Mouse (Mus musculus) spleen, embryonic (tissue): ENCODE data around the gene Antxr1.

ENCODE experiments used
- CTCF ChIA-PET: fragments of 350-600 bp; sonication (Branson Sonifier 250); formaldehyde crosslinking; loops from one replicate; lab custom pipeline; 2022; lab: Charles Lee

Gene Antxr1

GRCm38 (mm10) chr6:87292911-87293851 lies 42.4 kb downstream of the Antxr1 start:
- CTCF ChIA-PET, result interaction anchor here (0.6 kb wide), 1 partner anchor 131 kb away, joined by 4 read pairs; no protein-coding TSS in a partner anchor

- CTCF ChIA-PET, result interaction anchor here (0.7 kb wide), 1 partner anchor 243 kb away, joined by 3 read pairs; no protein-coding TSS in a partner anchor
Observed at GRCm38 (mm10) chr6:87287251-87287650, 48.4 kb downstream of the Antxr1 start.

- CTCF ChIA-PET, result no interaction called here
Observed at GRCm38 (mm10) chr6:87285365-87285749, 50.3 kb downstream of the Antxr1 start.

GRCm38 (mm10) chr6:87284716-87285364 lies 50.8 kb downstream of the Antxr1 start:
- CTCF ChIA-PET, result no interaction called here

- CTCF ChIA-PET, result interaction anchor here (1.5 kb wide), 1 partner anchor 181 kb away, joined by 3 read pairs; no protein-coding TSS in a partner anchor
Observed at GRCm38 (mm10) chr6:87282346-87282781, 53.3 kb downstream of the Antxr1 start.

- CTCF ChIA-PET, result interaction anchor here (1.5 kb wide), 1 partner anchor 181 kb away, joined by 3 read pairs; no protein-coding TSS in a partner anchor
Observed at GRCm38 (mm10) chr6:87281771-87282170, 53.9 kb downstream of the Antxr1 start.

- CTCF ChIA-PET, result no interaction called here
Observed at GRCm38 (mm10) chr6:87278151-87278550, 57.5 kb downstream of the Antxr1 start.

- CTCF ChIA-PET, result no interaction called here
Observed at GRCm38 (mm10) chr6:87277527-87277926, 58.1 kb downstream of the Antxr1 start.

GRCm38 (mm10) chr6:87276941-87277340 lies 58.7 kb downstream of the Antxr1 start:
- CTCF ChIA-PET, result no interaction called here

GRCm38 (mm10) chr6:87274779-87275178 lies 60.8 kb downstream of the Antxr1 start:
- CTCF ChIA-PET, result no interaction called here

GRCm38 (mm10) chr6:87273791-87274190 lies 61.8 kb downstream of the Antxr1 start:
- CTCF ChIA-PET, result no interaction called here

- CTCF ChIA-PET, result no interaction called here
Observed at GRCm38 (mm10) chr6:87273141-87273540, 62.5 kb downstream of the Antxr1 start.

- CTCF ChIA-PET, result no interaction called here
Observed at GRCm38 (mm10) chr6:87272202-87272601, 63.4 kb downstream of the Antxr1 start.

GRCm38 (mm10) chr6:87270452-87270851 lies 65.2 kb downstream of the Antxr1 start:
- CTCF ChIA-PET, result no interaction called here

- CTCF ChIA-PET, result no interaction called here
Observed at GRCm38 (mm10) chr6:87269950-87270349, 65.7 kb downstream of the Antxr1 start.

GRCm38 (mm10) chr6:87262666-87263065 lies 73.0 kb downstream of the Antxr1 start:
- CTCF ChIA-PET, result no interaction called here

GRCm38 (mm10) chr6:87258976-87259375 lies 76.6 kb downstream of the Antxr1 start:
- CTCF ChIA-PET, result no interaction called here

GRCm38 (mm10) chr6:87257981-87258775 lies 77.4 kb downstream of the Antxr1 start:
- CTCF ChIA-PET, result interaction anchor here (0.6 kb wide), 1 partner anchor 396 kb away, joined by 3 read pairs; no protein-coding TSS in a partner anchor

- CTCF ChIA-PET, result interaction anchor here (0.6 kb wide), 1 partner anchor 396 kb away, joined by 3 read pairs; no protein-coding TSS in a partner anchor
Observed at GRCm38 (mm10) chr6:87257471-87257870, 78.2 kb downstream of the Antxr1 start.

- CTCF ChIA-PET, result interaction anchor here (1.0 kb wide), 1 partner anchor 154 kb away, joined by 3 read pairs; no protein-coding TSS in a partner anchor
Observed at GRCm38 (mm10) chr6:87255668-87256067, 80.0 kb downstream of the Antxr1 start.

GRCm38 (mm10) chr6:87254756-87255155 lies 80.9 kb downstream of the Antxr1 start:
- CTCF ChIA-PET, result no interaction called here
